Mouse (Mus musculus) G1E (cell line): ENCODE measurements around the gene Chst10.

Source experiments
- CTCF ChIP-seq: IDR thresholded peaks from 2 replicates; pipeline ENCODE4 v1.5.1; 2012; ENCODE audit warnings: low read depth, low read length, inconsistent platforms, mixed read lengths
- GATA1 ChIP-seq: IDR thresholded peaks from 2 replicates; pipeline ENCODE4 v1.6.1; 2012; ENCODE audit warnings: borderline replicate concordance, low read length, inconsistent platforms, mixed read lengths
- GATA2 ChIP-seq: IDR thresholded peaks from 2 replicates; pipeline ENCODE4 v1.6.1; 2012; ENCODE audit warnings: low read depth, low read length, inconsistent platforms, borderline replicate concordance
- TAL1 ChIP-seq: conservative IDR thresholded peaks from 2 replicates; pipeline ENCODE4 v1.6.1; 2012; ENCODE audit warnings: low read depth, low read length, inconsistent platforms, mixed read lengths

DNA sequence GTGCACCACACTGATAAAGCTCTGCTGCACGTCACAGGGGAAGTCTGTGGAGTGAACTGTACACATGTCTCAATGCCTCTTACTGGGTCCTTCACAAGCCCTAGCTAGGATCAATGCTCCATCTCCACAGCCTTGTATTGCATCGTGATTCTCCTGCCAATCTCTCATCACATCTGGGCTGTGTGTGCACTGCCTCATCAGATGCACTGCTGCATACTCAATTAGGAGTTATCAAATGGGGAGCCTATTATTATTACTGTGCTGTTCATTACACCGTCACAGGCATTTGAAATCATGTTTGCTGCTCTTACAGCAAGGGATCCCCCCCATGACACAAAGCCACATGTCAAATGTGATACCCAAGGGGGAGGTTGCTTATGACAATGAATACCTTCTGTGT is 80.3 kb downstream of the Chst10 start:
- 0 out of 2 replicates have a peak, but pooled peaks have one; percentile 1 for TF ChIP-seq CTCF
- TF ChIP-seq GATA1 = no peak
- no peak for TF ChIP-seq GATA2
- no peak for TF ChIP-seq TAL1
